ENCODE assay signal across 14 mouse cellular contexts in genomic region chr15:85272988-85273387, GRCm38 (mm10).
A peak's percentile ranks its signal among the peaks of the same experiment; 100 is the strongest.
DNase-seq lines count a peak whose midpoint lies in the region; ATAC-seq and TF ChIP-seq lines count a peak whose summit lies in the region.
"Had no signal": no experiment of that assay in that cellular context is flagged by ENCODE, and none has a peak within 500 bp of the region (broad histone marks: within the 10 kb centered on the region; RNA-seq: fewer than 3 reads in every experiment).

No protein-coding gene starts in this region.

- TF ChIP-seq CTCF in lung, embryonic 14.5 days (IDR thresholded peaks at IDR 0.05; ENCODE audit: low read depth), result no peak

- WGBS in heart, embryonic 11.5 days (ENCODE audit: insufficient replicate concordance), result 39% methylated on average over 11 of the region's 11 CpGs
- 22% methylated on average over 11 of the region's 11 CpGs for WGBS in lung, embryonic 14.5 days
- whole genome bisulfite sequencing in embryonic facial prominence, embryonic 10.5 days, result 39% methylated on average over 11 of the region's 11 CpGs
- 14% methylated on average over 11 of the region's 11 CpGs for WGBS in midbrain, embryonic 13.5 days

- DNase-seq in heart, postnatal 36 days, result no peak
- peak; percentile 60 for DNase-seq in lung, embryonic 14.5 days
- no peak for DNase-seq in lung, postnatal 10 days
- peak; percentile 30 for DNase-seq in embryonic facial prominence, embryonic 10.5 days (ENCODE audit: low spot score)
- DNase-seq: adrenal gland, adult 8-10 months; kidney, adult 18-20 months; lung, postnatal 4 days; right cerebral cortex, postnatal 14 days had no signal

- H3K27me3 ChIP-seq in heart, embryonic 11.5 days (ENCODE audit: control insufficient read depth, insufficient read depth, low read length), result no peaks in the 10 kb centered on the region
- no peaks in the 10 kb centered on the region for H3K27me3 ChIP-seq in lung, embryonic 14.5 days (ENCODE audit: insufficient read depth, low read length)
- no peaks in the 10 kb centered on the region for H3K27me3 ChIP-seq in embryonic facial prominence, embryonic 10.5 days (replicated peaks; ENCODE audit: low read depth, poor library complexity, severe bottlenecking)
- no peaks in the 10 kb centered on the region; the same call in 1 of the 2 replicates for H3K27me3 ChIP-seq in midbrain, embryonic 13.5 days
- H3K27me3 ChIP-seq: Patski had no signal

- H3K4me1 ChIP-seq in heart, embryonic 11.5 days (ENCODE audit: control insufficient read depth, insufficient read depth, low read length), result peaks cover 16% of the 10 kb centered on the region
- H3K4me1 ChIP-seq in lung, embryonic 14.5 days (ENCODE audit: insufficient read depth), result peaks cover 5% of the 10 kb centered on the region; the same call in 1 of the 2 replicates
- H3K4me1 ChIP-seq in embryonic facial prominence, embryonic 10.5 days, result peaks cover 35% of the 10 kb centered on the region
- H3K4me1 ChIP-seq in midbrain, embryonic 13.5 days (replicated peaks), result peaks cover 19% of the 10 kb centered on the region

- H3K9me3 ChIP-seq in heart, embryonic 11.5 days (replicated peaks; ENCODE audit: control insufficient read depth, low read length), result no peaks in the 10 kb centered on the region
- H3K9me3 ChIP-seq in lung, embryonic 14.5 days (ENCODE audit: low read depth, low read length), result no peaks in the 10 kb centered on the region
- H3K9me3 ChIP-seq in embryonic facial prominence, embryonic 10.5 days, result no peaks in the 10 kb centered on the region
- no peaks in the 10 kb centered on the region for H3K9me3 ChIP-seq in midbrain, embryonic 13.5 days

- peak overlapping the region; percentile 14; the same call in 1 of the 2 replicates for H3K4me2 ChIP-seq in heart, embryonic 11.5 days
- H3K4me2 ChIP-seq in lung, embryonic 14.5 days, result no peak overlapping the region
- no peak overlapping the region for H3K4me2 ChIP-seq in midbrain, embryonic 13.5 days (replicated peaks)

- intact Hi-C loops in heart, postnatal 36 days (cut with DNase I), result no loop called here

- ATAC-seq in heart, embryonic 11.5 days (replicated peaks; ENCODE audit: insufficient number of reproducible peaks, low FRiP score, low TSS enrichment), result no peak
- peak; percentile 53; the same call in 1 of the 2 replicates for ATAC-seq in lung, embryonic 14.5 days (ENCODE audit: insufficient read depth)
- peak; percentile 70; the same call in 1 of the 2 replicates for ATAC-seq in midbrain, embryonic 13.5 days
- ATAC-seq in erythroid progenitor cell, adult 5-6 weeks (replicated peaks; ENCODE audit: low FRiP score, poor library complexity, severe bottlenecking), result no peak
- no peak for ATAC-seq in cerebellum, adult (ENCODE audit: insufficient number of reproducible peaks, low FRiP score, low TSS enrichment)
- ATAC-seq: CD4-positive, CD25-positive, alpha-beta regulatory T cell, adult 4 months; Patski had no signal

- no peaks in the 10 kb centered on the region for H3K36me3 ChIP-seq in heart, embryonic 11.5 days (ENCODE audit: control insufficient read depth, insufficient read depth, low read length)
- peaks cover 12% of the 10 kb centered on the region for H3K36me3 ChIP-seq in lung, embryonic 14.5 days (ENCODE audit: insufficient read depth)
- H3K36me3 ChIP-seq in embryonic facial prominence, embryonic 10.5 days (replicated peaks), result peaks cover 60% of the 10 kb centered on the region
- no peaks in the 10 kb centered on the region for H3K36me3 ChIP-seq in midbrain, embryonic 13.5 days

- H3K27ac ChIP-seq in heart, embryonic 11.5 days (ENCODE audit: low read depth, low read length), result no peak overlapping the region
- no peak overlapping the region for H3K27ac ChIP-seq in lung, embryonic 14.5 days (ENCODE audit: low read depth)
- H3K27ac ChIP-seq in embryonic facial prominence, embryonic 10.5 days (replicated peaks), result no peak overlapping the region
- H3K27ac ChIP-seq in midbrain, embryonic 13.5 days, result no peak overlapping the region

- H3K9ac ChIP-seq in heart, embryonic 11.5 days (ENCODE audit: low read depth, low read length), result no peak overlapping the region; the same call in 1 of the 2 replicates
- H3K9ac ChIP-seq in lung, embryonic 14.5 days, result no peak overlapping the region
- H3K9ac ChIP-seq in midbrain, embryonic 13.5 days (replicated peaks), result no peak overlapping the region

- no peak overlapping the region for H3K4me3 ChIP-seq in heart, embryonic 11.5 days (ENCODE audit: low read depth, low read length)
- no peak overlapping the region for H3K4me3 ChIP-seq in lung, embryonic 14.5 days (ENCODE audit: low read depth, low read length)
- H3K4me3 ChIP-seq in embryonic facial prominence, embryonic 10.5 days, result no peak overlapping the region
- H3K4me3 ChIP-seq in midbrain, embryonic 13.5 days (replicated peaks), result no peak overlapping the region

Comparison
In these comparisons a context has a peak if more than half of its experiments do, and no peak if none do; other contexts are left out.
1. DNase-seq: peak in lung, embryonic 14.5 days (single experiment) and embryonic facial prominence, embryonic 10.5 days (single experiment); none in heart, postnatal 36 days (0 of 2) and lung, postnatal 10 days (single experiment).
2. ATAC-seq: peak in lung, embryonic 14.5 days (single experiment) and midbrain, embryonic 13.5 days (single experiment); none in heart, embryonic 11.5 days (single experiment), erythroid progenitor cell, adult 5-6 weeks (single experiment) and cerebellum, adult (single experiment).